In the genomic region with DNA sequence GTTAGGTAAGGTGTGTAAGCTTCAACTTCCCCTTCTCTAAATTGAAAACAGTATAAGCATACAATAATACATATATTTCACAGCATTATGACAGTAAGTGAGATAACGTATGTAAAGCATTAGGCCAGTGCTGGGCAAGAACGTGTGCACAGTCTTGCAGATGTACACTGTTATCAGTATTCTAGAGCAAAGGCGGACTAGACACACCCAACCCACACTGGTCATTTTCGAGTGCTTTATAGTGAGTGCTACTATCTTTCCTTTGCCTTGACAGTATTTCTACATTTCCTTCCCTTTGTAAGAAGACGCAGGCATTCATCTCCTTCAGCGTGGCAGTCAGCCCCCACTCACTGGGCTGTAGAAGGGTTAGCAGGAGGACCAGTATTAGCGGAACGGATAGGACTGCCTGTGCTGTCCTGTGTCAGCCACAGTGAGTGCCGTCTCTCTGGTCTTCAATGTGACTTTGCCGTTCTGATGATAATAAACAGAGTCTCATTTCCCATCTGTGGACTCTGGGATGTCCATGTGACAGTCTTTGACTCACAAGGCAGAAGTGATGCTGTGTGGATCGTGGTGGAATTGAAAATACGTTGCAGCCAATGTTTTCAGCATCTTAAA, we compare ENCODE assay signal across 16 mouse cellular contexts. TPM values are rescaled to one million over a fixed set of nuclear protein-coding genes. Genes with fewer than 3 reads are reported as not detected.
DNase-seq lines count a peak whose midpoint lies in the region; ATAC-seq and TF ChIP-seq lines count a peak whose summit lies in the region.
"Had no signal": no experiment of that assay in that cellular context is flagged by ENCODE, and none has a peak within 500 bp of the region (broad histone marks: within the 10 kb centered on the region; RNA-seq: fewer than 3 reads in every experiment).

No protein-coding gene starts in this region.

- H3K9ac ChIP-seq in intestine, embryonic 14.5 days (ENCODE audit: low read length): no peak overlapping the region
- H3K9ac ChIP-seq in liver, embryonic 13.5 days: peak overlapping the region; percentile 8; the same call in 1 of the 2 replicates
- H3K9ac ChIP-seq: hindbrain, embryonic 14.5 days; lung, embryonic 15.5 days; stomach, embryonic 15.5 days had no signal

- no peak for TF ChIP-seq CTCF in layer of hippocampus, adult 2 months (conservative IDR thresholded peaks at IDR 0.05)

- 62% methylated on average over 12 of the region's 12 CpGs for WGBS in intestine, embryonic 14.5 days
- 33% methylated on average over 12 of the region's 12 CpGs for WGBS in liver, embryonic 13.5 days (ENCODE audit: insufficient replicate concordance)

- H3K4me1 ChIP-seq in intestine, embryonic 14.5 days (replicated peaks; ENCODE audit: control insufficient read depth, insufficient read depth, low read length): peaks cover 15% of the 10 kb centered on the region; the same call in 1 of the 2 replicates
- H3K4me1 ChIP-seq in liver, embryonic 13.5 days (replicated peaks): peaks cover 28% of the 10 kb centered on the region

- DNase-seq in layer of hippocampus, adult 2 months (ENCODE audit: low spot score in 2 of 2): no peak
- no peak for DNase-seq in layer of hippocampus, adult 11-12 months (ENCODE audit: low spot score)
- no peak for DNase-seq in intestine, embryonic 14.5 days (ENCODE audit: low spot score)
- no peak for DNase-seq in liver, embryonic 13.5 days
- no peak for DNase-seq in kidney, postnatal 10 days
- DNase-seq in frontal cortex, adult 2 months (ENCODE audit: extremely low spot score in 1 of 2, low spot score in 1 of 2): no peak
- no peak for DNase-seq in layer of hippocampus, adult 18-20 months (ENCODE audit: low spot score in 2 of 2)
- DNase-seq: adrenal gland, postnatal 36 days; gastrocnemius, postnatal 25 days; kidney, adult 2 months; kidney, postnatal 25 days; thymus, postnatal 36 days had no signal

- H3K4me2 ChIP-seq in intestine, embryonic 14.5 days (ENCODE audit: low read length): no peak overlapping the region
- H3K4me2 ChIP-seq in liver, embryonic 13.5 days: peak overlapping the region; percentile 30; the same call in 1 of the 2 replicates
- H3K4me2 ChIP-seq: hindbrain, embryonic 14.5 days; lung, embryonic 15.5 days; stomach, embryonic 15.5 days had no signal

- no peaks in the 10 kb centered on the region for H3K9me3 ChIP-seq in intestine, embryonic 14.5 days (ENCODE audit: control insufficient read depth, low read length)
- no peaks in the 10 kb centered on the region for H3K9me3 ChIP-seq in liver, embryonic 13.5 days (replicated peaks)
- H3K9me3 ChIP-seq: lung, embryonic 15.5 days; stomach, embryonic 15.5 days had no signal

- no peaks in the 10 kb centered on the region for H3K36me3 ChIP-seq in intestine, embryonic 14.5 days (ENCODE audit: control insufficient read depth, insufficient read depth, low read length)
- H3K36me3 ChIP-seq in liver, embryonic 13.5 days: no peaks in the 10 kb centered on the region
- H3K36me3 ChIP-seq: lung, embryonic 15.5 days; stomach, embryonic 15.5 days had no signal

- H3K27me3 ChIP-seq in intestine, embryonic 14.5 days (replicated peaks; ENCODE audit: control insufficient read depth, insufficient read depth, low read length): no peaks in the 10 kb centered on the region
- no peaks in the 10 kb centered on the region for H3K27me3 ChIP-seq in liver, embryonic 13.5 days
- H3K27me3 ChIP-seq: lung, embryonic 15.5 days; stomach, embryonic 15.5 days had no signal

- peak overlapping the region; percentile 89 for H3K27ac ChIP-seq in layer of hippocampus, adult 2 months
- no peak overlapping the region for H3K27ac ChIP-seq in intestine, embryonic 14.5 days (ENCODE audit: low read depth)
- peak overlapping the region; percentile 31 for H3K27ac ChIP-seq in liver, embryonic 13.5 days
- H3K27ac ChIP-seq: hindbrain, embryonic 14.5 days; lung, embryonic 15.5 days had no signal

- ATAC-seq in intestine, embryonic 14.5 days (replicated peaks; ENCODE audit: low FRiP score, low TSS enrichment, low read depth): 0 out of 2 replicates have a peak, but pooled peaks have one; percentile 24
- peak; percentile 93 for ATAC-seq in liver, embryonic 13.5 days (ENCODE audit: low read depth)
- ATAC-seq in megakaryocyte-erythroid progenitor cell, adult 5-6 weeks (replicated peaks; ENCODE audit: low FRiP score, low TSS enrichment, poor library complexity, severe bottlenecking): peak; percentile 90

- no peak overlapping the region for H3K4me3 ChIP-seq in layer of hippocampus, adult 2 months
- no peak overlapping the region for H3K4me3 ChIP-seq in intestine, embryonic 14.5 days (ENCODE audit: low read depth, low read length)
- no peak overlapping the region for H3K4me3 ChIP-seq in liver, embryonic 13.5 days (replicated peaks)
- H3K4me3 ChIP-seq: lung, embryonic 15.5 days; stomach, embryonic 15.5 days had no signal

RNA-seq across cellular contexts. Expression of gene Slk, which starts 18.8 kb away (rescaled TPM):
- total RNA-seq in layer of hippocampus, adult 2 months (2021): 10 to 100 TPM; 63.7 to 69.4 TPM
- 21.1 and 24.5 TPM in 2 replicates for polyA plus RNA-seq in intestine, embryonic 14.5 days (2014; fragmentation: Nextera tagmentation; extraction: Ambion mirVana)
- 5.8 and 6.3 TPM in 2 replicates for polyA plus RNA-seq in liver, embryonic 13.5 days (2015; fragmentation: Nextera tagmentation; extraction: Ambion mirVana)
- 101 and 110 TPM in 2 replicates for total RNA-seq in megakaryocyte-erythroid progenitor cell, adult 5-6 weeks (2014; fragmentation: Nextera tagmentation)
- total RNA-seq in megakaryocyte-erythroid progenitor cell, adult 5-6 weeks (2017): 164 and 206 TPM in 2 replicates
- 33.8 and 39.7 TPM in 2 replicates for polyA plus RNA-seq in frontal cortex, adult 2 months (2012; rRNA removed)
- total RNA-seq in layer of hippocampus, adult 18-20 months (2021): 10 to 100 TPM; 64.4 to 64.7 TPM

RNA-seq across cellular contexts. Expression of gene Stn1, which starts 23.3 kb away (rescaled TPM):
- total RNA-seq in layer of hippocampus, adult 2 months (2021): 10 to 100 TPM; 22.6 to 23.8 TPM
- 53.5 and 60.1 TPM in 2 replicates for polyA plus RNA-seq in intestine, embryonic 14.5 days (2014; fragmentation: Nextera tagmentation; extraction: Ambion mirVana)
- polyA plus RNA-seq in liver, embryonic 13.5 days (2015; fragmentation: Nextera tagmentation; extraction: Ambion mirVana): 11.6 and 12.7 TPM in 2 replicates
- 10.3 and 15.3 TPM in 2 replicates for total RNA-seq in megakaryocyte-erythroid progenitor cell, adult 5-6 weeks (2014; fragmentation: Nextera tagmentation)
- 12.3 and 19.9 TPM in 2 replicates for total RNA-seq in megakaryocyte-erythroid progenitor cell, adult 5-6 weeks (2017)
- 16.2 and 19.8 TPM in 2 replicates for polyA plus RNA-seq in frontal cortex, adult 2 months (2012; rRNA removed)
- 10 to 100 TPM; 21.0 to 22.8 TPM for total RNA-seq in layer of hippocampus, adult 18-20 months (2021)

Comparison
In these comparisons a context has a peak if more than half of its experiments do, and no peak if none do; other contexts are left out.
1. ATAC-seq: peak in every context shown above with its lines; median percentile 93 in liver, embryonic 13.5 days; 90 in megakaryocyte-erythroid progenitor cell, adult 5-6 weeks; 24 in intestine, embryonic 14.5 days.